In genomic region chr16:51722682-51723081, GRCm38 (mm10) we compare ENCODE assay signal across 22 mouse cellular contexts.
DNase-seq lines count a peak whose midpoint lies in the region; ATAC-seq lines count a peak whose summit lies in the region.
"Had no signal": no experiment of that assay in that cellular context is flagged by ENCODE, and none has a peak within 500 bp of the region (broad histone marks: within the 10 kb centered on the region; RNA-seq: fewer than 3 reads in every experiment).

No protein-coding gene starts in this region.

- whole genome bisulfite sequencing in kidney, embryonic 14.5 days, result 17% methylated on average over 4 of the region's 4 CpGs
- WGBS in kidney, embryonic 16.5 days, result 14% methylated on average over 4 of the region's 4 CpGs
- WGBS in midbrain, embryonic 11.5 days, result 81% methylated on average over 4 of the region's 4 CpGs
- WGBS in midbrain, embryonic 13.5 days, result 83% methylated on average over 4 of the region's 4 CpGs

- no peaks in the 10 kb centered on the region for H3K4me1 ChIP-seq in kidney, embryonic 14.5 days (ENCODE audit: control insufficient read depth, insufficient read depth, low read length)
- peaks cover 3% of the 10 kb centered on the region; the same call in 1 of the 2 replicates for H3K4me1 ChIP-seq in kidney, embryonic 16.5 days (ENCODE audit: insufficient read depth, low read length)
- no peaks in the 10 kb centered on the region for H3K4me1 ChIP-seq in midbrain, embryonic 11.5 days (ENCODE audit: control insufficient read depth, insufficient read depth, low read length)
- no peaks in the 10 kb centered on the region for H3K4me1 ChIP-seq in midbrain, embryonic 13.5 days (replicated peaks)
- H3K4me1 ChIP-seq: embryonic facial prominence, embryonic 13.5 days; embryonic facial prominence, embryonic 15.5 days; forebrain, embryonic 13.5 days; forebrain, embryonic 15.5 days had no signal

- H3K9ac ChIP-seq in kidney, embryonic 14.5 days (ENCODE audit: low read depth, low read length), result no peak overlapping the region
- H3K9ac ChIP-seq in kidney, embryonic 16.5 days (replicated peaks; ENCODE audit: low read length), result no peak overlapping the region
- H3K9ac ChIP-seq in midbrain, embryonic 11.5 days (ENCODE audit: low read length), result no peak overlapping the region
- H3K9ac ChIP-seq in midbrain, embryonic 13.5 days (replicated peaks), result no peak overlapping the region
- H3K9ac ChIP-seq: embryonic facial prominence, embryonic 13.5 days; embryonic facial prominence, embryonic 15.5 days; forebrain, embryonic 13.5 days; forebrain, embryonic 15.5 days; forebrain, postnatal 0 days had no signal

- DNase-seq in kidney, postnatal 10 days, result no peak
- DNase-seq in kidney, postnatal 14 days, result no peak
- DNase-seq in midbrain, embryonic 11.5 days (ENCODE audit: low spot score, missing footprints), result peak; percentile 72
- DNase-seq: adrenal gland, adult 2 months; adrenal gland, postnatal 10 days; adrenal gland, postnatal 25 days; cerebellum, adult 11 months; cerebellum, adult 18-20 months; cerebellum, adult 8-10 months; cerebellum, adult 9-11 months; cerebellum, postnatal 14 days; cerebellum, postnatal 36 days; forebrain, postnatal 0 days had no signal

- H3K4me2 ChIP-seq in kidney, embryonic 14.5 days (replicated peaks; ENCODE audit: low read depth, low read length), result no peak overlapping the region
- no peak overlapping the region for H3K4me2 ChIP-seq in kidney, embryonic 16.5 days (replicated peaks; ENCODE audit: low read depth, low read length)
- no peak overlapping the region for H3K4me2 ChIP-seq in midbrain, embryonic 11.5 days
- no peak overlapping the region for H3K4me2 ChIP-seq in midbrain, embryonic 13.5 days (replicated peaks)
- H3K4me2 ChIP-seq: embryonic facial prominence, embryonic 13.5 days; embryonic facial prominence, embryonic 15.5 days; forebrain, embryonic 13.5 days; forebrain, embryonic 15.5 days had no signal

- H3K27me3 ChIP-seq in kidney, embryonic 14.5 days (ENCODE audit: control insufficient read depth, insufficient read depth, low read length), result no peaks in the 10 kb centered on the region
- H3K27me3 ChIP-seq in kidney, embryonic 16.5 days (ENCODE audit: insufficient read depth, low read length), result no peaks in the 10 kb centered on the region
- H3K27me3 ChIP-seq in midbrain, embryonic 11.5 days (ENCODE audit: control insufficient read depth, insufficient read depth, low read length), result no peaks in the 10 kb centered on the region
- no peaks in the 10 kb centered on the region for H3K27me3 ChIP-seq in midbrain, embryonic 13.5 days
- H3K27me3 ChIP-seq: embryonic facial prominence, embryonic 13.5 days; embryonic facial prominence, embryonic 15.5 days; forebrain, embryonic 13.5 days; forebrain, embryonic 15.5 days had no signal

- H3K36me3 ChIP-seq in kidney, embryonic 14.5 days (ENCODE audit: control insufficient read depth, insufficient read depth, low read length), result no peaks in the 10 kb centered on the region
- no peaks in the 10 kb centered on the region for H3K36me3 ChIP-seq in kidney, embryonic 16.5 days (ENCODE audit: insufficient read depth, low read length)
- H3K36me3 ChIP-seq in midbrain, embryonic 11.5 days (ENCODE audit: control insufficient read depth, insufficient read depth, low read length), result no peaks in the 10 kb centered on the region
- no peaks in the 10 kb centered on the region for H3K36me3 ChIP-seq in midbrain, embryonic 13.5 days
- H3K36me3 ChIP-seq: embryonic facial prominence, embryonic 13.5 days; embryonic facial prominence, embryonic 15.5 days; forebrain, embryonic 15.5 days had no signal

- H3K9me3 ChIP-seq in kidney, embryonic 14.5 days (ENCODE audit: control insufficient read depth, low read length), result no peaks in the 10 kb centered on the region
- H3K9me3 ChIP-seq in kidney, embryonic 16.5 days (ENCODE audit: low read length), result no peaks in the 10 kb centered on the region
- H3K9me3 ChIP-seq in midbrain, embryonic 11.5 days (ENCODE audit: control insufficient read depth, low read length), result no peaks in the 10 kb centered on the region
- no peaks in the 10 kb centered on the region for H3K9me3 ChIP-seq in midbrain, embryonic 13.5 days
- H3K9me3 ChIP-seq: embryonic facial prominence, embryonic 13.5 days; embryonic facial prominence, embryonic 15.5 days; forebrain, embryonic 13.5 days; forebrain, embryonic 15.5 days had no signal

- peak; percentile 86 for ATAC-seq in kidney, embryonic 14.5 days (ENCODE audit: low FRiP score, low TSS enrichment)
- peak; percentile 83; the same call in 1 of the 2 replicates for ATAC-seq in kidney, embryonic 16.5 days (ENCODE audit: low FRiP score, low TSS enrichment)
- ATAC-seq in midbrain, embryonic 11.5 days (ENCODE audit: low FRiP score), result no peak
- ATAC-seq in midbrain, embryonic 13.5 days, result no peak
- no peak for ATAC-seq in erythroid progenitor cell, adult 5-6 weeks (replicated peaks; ENCODE audit: low FRiP score, poor library complexity, severe bottlenecking)
- ATAC-seq: forebrain, embryonic 13.5 days; forebrain, embryonic 15.5 days; forebrain, postnatal 0 days had no signal

- H3K4me3 ChIP-seq in kidney, embryonic 14.5 days (ENCODE audit: low read length), result no peak overlapping the region
- no peak overlapping the region for H3K4me3 ChIP-seq in kidney, embryonic 16.5 days (ENCODE audit: low read length)
- no peak overlapping the region for H3K4me3 ChIP-seq in midbrain, embryonic 11.5 days (ENCODE audit: low read depth, low read length)
- no peak overlapping the region for H3K4me3 ChIP-seq in midbrain, embryonic 13.5 days (replicated peaks)
- H3K4me3 ChIP-seq: embryonic facial prominence, embryonic 13.5 days; embryonic facial prominence, embryonic 15.5 days; erythroblast, embryonic 14.5 days; forebrain, embryonic 13.5 days; forebrain, embryonic 15.5 days had no signal

- no peak overlapping the region for H3K27ac ChIP-seq in kidney, embryonic 14.5 days (ENCODE audit: low read depth, low read length)
- H3K27ac ChIP-seq in kidney, embryonic 16.5 days (ENCODE audit: low read length), result no peak overlapping the region
- H3K27ac ChIP-seq in midbrain, embryonic 11.5 days (ENCODE audit: low read depth, low read length), result no peak overlapping the region
- H3K27ac ChIP-seq in midbrain, embryonic 13.5 days, result no peak overlapping the region
- H3K27ac ChIP-seq: embryonic facial prominence, embryonic 13.5 days; embryonic facial prominence, embryonic 15.5 days; forebrain, embryonic 13.5 days; forebrain, embryonic 15.5 days had no signal

Comparison
In these comparisons a context has a peak if more than half of its experiments do, and no peak if none do; other contexts are left out.
1. ATAC-seq: peak in kidney, embryonic 14.5 days (single experiment) and kidney, embryonic 16.5 days (single experiment); none in midbrain, embryonic 11.5 days (single experiment), midbrain, embryonic 13.5 days (single experiment) and erythroid progenitor cell, adult 5-6 weeks (single experiment).